Mouse (Mus musculus) layer of hippocampus, adult 11-12 months (tissue): ENCODE results near the gene Fndc9.

Experiments
- DNase-seq: peaks from one replicate; pipeline ENCODE4 v3.0.0; 2022; ENCODE audit warnings: low spot score

Fndc9 gene

DNA sequence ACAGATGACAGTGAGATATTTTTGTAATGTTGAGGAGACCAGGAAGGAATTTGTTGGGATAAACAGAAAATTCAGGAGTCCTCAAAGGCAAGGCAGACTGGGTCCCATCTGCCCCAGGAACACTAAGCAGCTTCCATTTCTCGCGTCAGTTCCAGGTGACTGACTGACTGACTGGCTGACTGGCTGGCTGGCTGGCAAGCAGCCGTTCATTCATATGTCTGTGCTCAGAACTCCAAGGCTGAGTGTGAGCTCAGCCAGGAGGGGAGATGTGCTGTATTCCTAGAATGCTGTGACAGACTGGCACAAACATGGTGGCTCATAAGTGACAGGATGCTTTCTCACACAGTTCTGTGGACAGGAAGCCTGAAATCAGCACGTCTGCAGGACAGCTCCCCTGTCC, 1.4 kb upstream of the Fndc9 start:
- DNase-seq, result peak; percentile 52

- peak; percentile 86 for DNase-seq
Measured at GRCm38 (mm10) chr11:46236976-46237375, 1.6 kb downstream of the Fndc9 start.

- DNase-seq, result no peak
Measured at GRCm38 (mm10) chr11:46241150-46241673, 5.9 kb downstream of the Fndc9 start.

- DNase-seq, result no peak
Measured at GRCm38 (mm10) chr11:46241985-46242384, 6.7 kb downstream of the Fndc9 start.

DNA sequence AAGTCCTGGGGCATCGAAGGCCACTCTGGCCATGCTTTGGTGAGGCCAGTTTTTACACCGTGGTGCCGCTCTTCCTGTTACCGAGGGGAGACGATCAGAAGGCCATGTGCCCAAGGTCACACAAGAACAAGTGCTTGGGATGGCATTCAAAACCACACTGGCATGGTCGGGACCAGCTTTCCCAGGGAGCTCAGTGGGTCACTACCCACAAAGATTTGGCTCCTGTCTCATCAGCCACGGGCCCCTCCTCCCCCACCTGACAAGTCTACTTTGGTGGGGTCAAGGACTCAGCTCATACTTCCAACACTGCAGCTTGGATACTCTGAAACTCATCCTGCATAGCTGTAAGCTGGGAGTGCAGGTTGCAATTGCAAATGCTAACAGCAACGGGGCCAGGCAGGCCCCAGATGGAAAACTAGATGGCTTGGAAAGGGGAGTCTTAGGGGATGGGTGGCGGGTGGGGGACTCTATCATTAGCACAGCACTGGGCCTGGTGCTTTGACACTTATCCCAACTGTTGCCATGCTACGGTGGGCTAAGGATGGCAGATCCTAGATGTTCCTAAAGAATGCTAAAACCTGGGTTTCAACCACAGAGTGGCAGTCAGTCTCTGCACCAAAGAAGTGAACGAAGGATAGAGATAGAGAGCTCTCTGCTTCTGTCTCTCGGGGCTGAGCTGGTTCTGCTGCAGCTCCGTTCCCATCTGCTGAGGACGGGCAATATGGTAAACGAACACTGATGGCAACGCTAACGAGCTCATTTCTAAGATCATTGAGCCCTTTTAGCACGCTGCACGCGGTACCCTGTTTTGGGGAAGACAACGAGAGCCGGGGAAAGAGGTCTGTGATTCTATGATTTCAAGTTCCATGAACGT, 9.6 kb downstream of the Fndc9 start:
- DNase-seq, result peak; percentile 37

DNA sequence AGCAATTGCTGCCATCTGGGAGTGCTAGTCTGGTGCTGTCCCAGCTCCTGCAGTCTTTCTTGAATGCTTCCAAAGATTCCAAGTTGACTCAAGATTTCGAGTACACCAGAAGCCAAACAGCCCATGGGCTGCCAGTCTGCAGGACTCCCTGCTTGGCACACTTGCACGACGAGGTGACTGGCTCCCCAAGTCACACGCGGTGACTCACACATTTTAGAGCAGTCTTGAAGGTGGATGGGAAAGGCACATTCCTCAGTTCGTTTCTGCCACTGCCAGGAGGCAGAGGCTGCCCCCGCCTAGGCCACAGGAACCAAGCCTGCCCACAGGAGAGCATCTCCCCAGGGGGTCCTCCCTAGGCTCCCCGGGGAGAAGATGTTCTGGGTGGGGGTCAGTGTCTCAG, 10.6 kb downstream of the Fndc9 start:
- no peak for DNase-seq

- no peak for DNase-seq
Measured at GRCm38 (mm10) chr11:46246393-46246792, 11.1 kb downstream of the Fndc9 start.

- no peak for DNase-seq
Measured at GRCm38 (mm10) chr11:46248352-46248751, 13.0 kb downstream of the Fndc9 start.

DNA sequence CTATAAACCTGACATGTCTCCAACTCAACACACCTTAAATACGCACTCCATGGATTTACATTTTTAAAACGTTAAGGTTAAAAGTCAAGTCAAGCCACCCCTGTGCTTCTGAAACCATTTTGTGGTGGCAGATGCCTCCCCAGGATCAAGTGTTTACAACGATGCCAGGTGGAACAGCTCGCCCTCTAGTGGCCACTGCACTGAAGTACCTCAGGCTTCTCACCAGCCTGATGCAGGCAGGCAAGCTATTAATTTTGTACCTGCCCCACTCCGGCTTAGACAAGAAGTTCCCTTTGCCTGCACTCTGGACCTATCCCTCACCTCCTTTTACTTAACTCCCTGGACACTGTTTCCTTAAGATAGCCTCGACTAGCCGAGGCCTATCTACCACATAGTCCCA, 16.7 kb downstream of the Fndc9 start:
- peak; percentile 65 for DNase-seq

GRCm38 (mm10) chr11:46255291-46255690, 20.0 kb downstream of the Fndc9 start:
- no peak for DNase-seq

GRCm38 (mm10) chr11:46258207-46258606, 22.9 kb downstream of the Fndc9 start:
- DNase-seq, result no peak

GRCm38 (mm10) chr11:46258749-46259148, 23.4 kb downstream of the Fndc9 start:
- no peak for DNase-seq

DNA sequence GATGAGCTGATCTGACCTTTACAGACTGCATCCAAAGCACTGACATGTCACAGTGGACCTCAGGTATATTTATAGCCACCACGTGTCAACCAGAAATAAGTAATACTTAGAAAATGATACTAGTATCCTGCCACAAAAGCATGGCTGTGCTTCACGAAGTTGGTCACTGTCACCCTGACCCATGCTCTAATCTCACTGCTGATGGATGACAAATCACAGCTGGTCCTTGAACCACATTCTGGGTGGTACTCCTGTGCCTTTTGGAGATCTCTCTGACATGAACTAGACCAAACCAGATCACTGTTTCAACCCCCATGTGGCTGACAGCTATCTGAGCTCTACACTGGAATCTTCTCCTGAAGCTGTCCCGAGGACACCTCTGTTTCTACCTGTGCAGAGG, 27.5 kb downstream of the Fndc9 start:
- DNase-seq, result no peak

DNA sequence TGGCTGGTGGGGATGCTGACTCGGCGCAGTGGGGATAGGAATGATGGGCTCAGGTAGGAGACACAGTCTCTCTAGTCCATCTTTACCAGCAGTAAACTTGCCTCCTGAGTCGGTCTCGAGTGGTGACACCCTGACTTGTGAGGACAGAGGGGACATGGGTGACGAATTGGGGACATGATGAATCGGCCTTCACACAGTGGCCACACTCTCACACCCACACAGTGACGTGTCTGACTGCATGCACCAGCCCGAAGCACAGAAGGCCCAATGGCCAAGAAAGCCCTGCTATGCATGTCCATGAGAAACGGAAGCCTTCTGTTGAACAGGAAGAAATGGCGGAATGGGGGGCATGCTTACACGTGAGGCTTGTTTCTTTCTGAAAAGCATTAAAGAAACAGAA, 28.0 kb downstream of the Fndc9 start:
- no peak for DNase-seq

DNA sequence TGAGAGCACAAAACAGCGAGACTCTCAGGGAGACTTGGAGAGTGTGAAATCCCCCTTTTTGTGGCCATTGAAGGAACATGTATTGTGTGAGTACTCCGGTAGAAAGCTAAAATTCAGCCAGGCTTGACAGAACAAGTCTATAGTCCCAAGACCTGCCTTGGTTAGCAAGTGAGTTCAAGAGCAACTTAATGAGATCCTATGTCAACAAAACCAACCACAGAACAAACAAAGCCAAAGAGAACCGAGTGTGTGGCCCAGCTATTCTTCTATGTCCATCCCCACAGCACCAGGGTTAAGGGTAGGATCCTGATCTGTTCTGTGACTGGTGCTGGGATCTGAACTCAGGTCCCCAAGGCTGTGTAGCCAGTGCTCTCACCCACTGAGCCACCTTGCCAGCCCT, 29.3 kb downstream of the Fndc9 start:
- DNase-seq, result no peak

DNA sequence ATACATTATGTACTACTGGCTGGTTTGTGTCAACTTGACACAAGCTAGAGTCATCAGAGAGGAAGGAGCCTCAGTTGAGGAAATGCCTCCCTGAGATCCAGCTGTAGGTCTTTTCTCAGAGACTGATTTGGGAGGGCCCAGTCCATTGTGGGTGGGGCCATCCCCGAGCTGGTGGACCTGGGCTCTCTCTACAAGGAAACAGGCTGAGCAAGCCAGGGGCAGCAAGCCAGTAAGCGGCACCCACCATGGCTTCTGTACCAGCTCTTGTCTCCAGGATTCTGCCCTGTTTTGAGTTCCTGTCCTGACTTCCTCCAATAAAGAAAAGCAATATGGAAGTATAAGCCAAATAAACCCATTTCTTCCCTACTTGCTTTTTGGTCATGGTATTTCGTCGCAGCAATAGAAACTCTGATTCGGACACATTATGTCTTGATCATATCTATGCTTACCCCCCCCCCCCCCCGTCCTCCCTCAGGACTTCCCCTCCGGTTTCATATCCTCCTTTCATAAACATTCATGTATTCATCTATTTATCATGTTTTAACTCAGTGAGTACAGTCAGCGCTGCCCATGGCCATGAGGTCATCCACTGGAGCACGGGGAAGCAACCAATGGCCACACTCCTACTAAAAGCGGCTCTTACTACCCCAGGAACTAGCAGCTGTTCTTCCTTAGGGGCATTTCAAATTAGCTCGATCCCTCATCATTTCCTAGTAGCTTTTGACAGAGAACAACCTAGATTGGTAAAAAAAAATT, 29.9 kb downstream of the Fndc9 start:
- DNase-seq, result no peak

DNA sequence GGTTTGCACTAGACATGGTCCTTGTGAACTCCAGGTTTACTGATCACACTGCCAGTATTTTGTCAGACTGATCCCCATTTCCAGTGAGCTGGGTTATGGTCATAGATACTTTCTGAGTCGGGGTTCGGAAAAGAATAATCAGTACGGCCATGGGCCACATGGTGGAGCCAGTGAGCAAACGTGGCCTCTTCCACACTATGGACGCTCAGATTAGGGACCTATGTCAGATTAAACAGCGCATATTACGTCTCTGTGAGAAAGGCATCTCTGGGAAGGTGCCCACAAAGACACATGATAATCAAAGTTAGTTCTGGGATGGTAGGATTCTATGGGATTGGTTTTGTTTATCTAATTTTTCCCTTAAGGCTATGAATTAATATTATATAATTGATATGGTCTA, 33.7 kb downstream of the Fndc9 start:
- peak; percentile 70 for DNase-seq

- no peak for DNase-seq
Measured at GRCm38 (mm10) chr11:46269391-46269790, 34.1 kb downstream of the Fndc9 start.

DNA sequence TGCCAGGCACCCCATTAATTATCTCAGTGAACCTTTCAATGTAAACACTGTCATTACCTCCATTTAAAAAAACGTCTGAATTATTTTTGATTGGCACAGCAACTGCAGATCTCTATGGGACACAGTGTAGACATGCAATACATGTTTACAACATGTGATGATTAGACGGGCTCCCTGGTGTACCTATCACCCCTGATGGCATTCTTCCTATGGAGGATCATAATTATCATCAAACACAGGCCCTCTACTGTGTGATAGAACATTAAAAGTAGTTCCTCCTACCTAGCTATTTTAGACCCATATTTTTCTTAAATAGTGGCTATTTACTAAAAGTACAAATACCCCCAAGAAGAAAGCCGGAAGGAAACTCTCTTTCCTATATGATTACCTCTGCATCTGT, 34.6 kb downstream of the Fndc9 start:
- no peak for DNase-seq

DNA sequence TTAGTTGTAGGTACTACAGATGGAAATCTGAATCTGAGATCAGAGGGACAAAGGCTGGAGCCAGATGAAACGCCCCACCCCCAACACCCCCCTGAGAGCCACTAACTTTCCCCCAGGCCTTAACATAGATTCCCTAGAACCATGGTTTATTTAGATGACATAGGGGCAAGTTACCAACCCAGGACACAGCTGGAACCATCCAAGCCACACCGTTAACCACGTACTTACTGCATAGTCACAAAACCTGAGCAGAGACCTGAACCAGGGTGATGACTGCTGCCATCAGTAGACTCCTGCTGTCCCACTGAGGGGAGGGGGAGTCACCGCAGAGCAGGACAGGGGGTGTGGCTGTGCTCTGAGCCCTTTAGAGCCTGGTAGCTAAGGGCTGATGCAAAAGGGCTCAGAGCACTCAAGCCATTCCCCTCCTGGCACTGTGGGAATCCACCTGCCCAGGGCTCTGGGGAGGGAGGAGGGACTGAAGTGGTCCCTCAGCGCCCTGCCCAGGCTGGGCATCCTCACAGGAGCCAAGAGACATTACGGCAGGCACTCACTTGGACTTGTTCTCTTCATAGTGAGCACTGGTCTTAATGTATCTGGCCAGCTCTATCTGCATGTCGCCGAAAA, 36.8 kb downstream of the Fndc9 start:
- DNase-seq, result no peak

DNA sequence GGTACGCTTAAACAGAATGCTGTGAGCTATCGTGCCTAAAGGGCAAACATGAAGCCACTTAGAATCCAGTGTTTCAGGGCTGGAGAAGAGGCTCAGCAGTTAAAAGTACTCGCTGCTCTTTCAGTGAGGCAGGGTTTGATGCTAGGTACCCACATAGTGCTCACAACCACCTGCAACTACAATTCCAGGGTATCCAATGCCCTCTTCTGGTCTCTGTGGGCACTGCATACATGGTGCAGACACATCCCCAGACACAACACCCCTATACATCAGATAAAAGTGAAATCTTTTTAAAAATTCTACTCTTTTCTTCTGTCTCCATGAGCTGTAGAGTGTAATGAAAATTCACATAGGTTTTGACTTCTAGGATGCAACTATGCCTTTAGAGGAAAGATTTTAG, 38.6 kb downstream of the Fndc9 start:
- DNase-seq, result no peak

DNA sequence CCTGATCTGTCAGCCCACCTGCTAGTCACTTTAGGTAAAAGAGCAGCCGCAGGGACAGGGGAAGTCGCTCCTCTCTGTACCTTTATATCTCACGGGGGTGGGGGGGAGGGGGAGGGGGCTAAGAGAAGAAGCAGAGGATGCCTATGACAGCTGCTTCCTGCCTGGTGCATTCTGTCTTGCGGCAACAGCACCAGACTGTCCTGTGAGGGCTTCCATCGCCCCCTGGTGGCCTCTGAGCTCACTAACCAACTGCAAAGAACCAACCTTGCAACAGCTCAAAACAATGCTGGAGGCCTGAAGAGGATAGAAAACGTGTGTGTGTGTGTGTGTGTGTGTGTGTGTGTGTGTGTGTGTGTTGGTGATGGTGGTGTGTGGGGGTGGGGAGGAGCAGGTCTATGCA, 40.0 kb downstream of the Fndc9 start:
- peak; percentile 85 for DNase-seq

GRCm38 (mm10) chr11:46276168-46276567, 40.8 kb downstream of the Fndc9 start:
- DNase-seq, result no peak
